Mouse (Mus musculus) adipocyte (in vitro differentiated cells): ENCODE measurements around the gene Tmem200b.

Source experiments
- DNase-seq: peaks from one replicate; pipeline ENCODE4 v3.0.0-alpha.2; 2016; ENCODE audit warnings: low spot score

Gene Tmem200b

DNA sequence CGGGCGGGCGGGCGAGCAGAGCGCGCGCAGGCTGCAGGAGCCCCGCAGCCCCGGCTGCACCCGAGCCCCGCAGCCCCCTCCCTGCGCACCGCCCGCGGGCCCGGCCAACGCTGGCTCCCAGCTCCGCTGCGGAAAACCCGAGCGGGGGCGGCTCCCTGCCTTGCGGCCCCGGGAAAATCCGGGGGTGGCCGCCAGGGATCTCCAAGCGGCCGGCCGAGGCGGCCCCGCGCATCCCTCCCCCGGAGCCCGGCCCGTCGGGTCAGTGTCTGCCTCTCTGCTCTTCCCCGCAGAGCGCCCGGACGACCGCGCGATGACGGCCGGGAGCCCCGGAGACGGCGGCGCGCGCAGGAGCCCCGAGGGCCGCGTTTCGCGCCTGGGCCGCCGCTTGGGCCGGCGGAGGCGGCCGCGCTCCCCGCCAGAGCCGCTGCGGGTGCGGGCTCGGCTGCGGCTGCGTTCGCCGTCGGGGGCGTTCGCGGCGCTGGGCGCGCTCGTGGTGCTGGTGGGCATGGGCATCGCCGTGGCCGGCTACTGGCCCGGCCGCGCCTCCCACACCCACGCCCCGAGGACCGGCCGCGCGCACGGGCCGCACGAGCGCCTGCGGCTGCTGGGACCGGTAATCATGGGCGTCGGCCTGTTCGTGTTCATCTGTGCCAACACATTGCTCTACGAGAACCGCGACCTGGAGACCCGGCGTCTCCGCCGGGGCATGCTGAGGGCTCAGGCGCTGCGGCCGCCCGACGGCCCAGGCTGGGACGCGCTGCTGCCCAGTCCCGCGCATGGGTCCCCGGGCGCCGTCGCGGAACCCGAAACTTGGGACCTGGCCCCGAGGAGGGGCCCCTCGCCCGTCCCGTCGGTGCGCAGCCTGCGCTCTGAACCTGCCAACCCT is at the start of gene Tmem200b:
Gene Tmem200b, plus strand, starts transcription at position 311 of the 886 bp plus-strand sequence.
- no peak for DNase-seq

DNA sequence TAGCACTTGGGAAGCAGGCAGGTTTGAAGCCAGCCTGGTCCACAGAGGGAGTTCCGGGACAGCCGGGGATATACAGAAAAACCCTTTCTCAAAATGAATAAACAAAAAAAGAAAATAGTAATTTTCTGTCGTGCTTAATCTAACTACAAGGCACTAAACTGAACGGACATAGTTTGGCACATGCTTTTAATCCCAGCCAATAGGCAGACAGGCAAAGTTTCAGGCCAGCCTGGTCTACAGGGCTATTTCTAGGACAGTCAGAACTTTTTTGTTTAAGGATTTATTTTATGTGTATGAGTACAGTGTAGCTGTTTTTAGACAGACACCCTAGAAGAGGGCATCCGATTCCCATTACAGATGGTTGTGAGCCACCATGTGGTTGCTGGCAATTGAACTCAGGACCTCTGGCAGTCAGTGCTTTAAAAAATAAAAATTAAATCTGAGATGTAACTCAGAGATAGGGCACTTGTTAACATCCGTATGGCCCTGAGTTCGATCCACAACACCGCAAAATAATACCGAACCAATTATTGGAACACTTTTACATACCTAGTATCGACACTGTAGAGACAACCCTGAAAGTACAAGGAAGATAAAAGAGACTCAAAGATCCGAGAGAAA is 48.8 kb upstream of the Tmem200b start:
- DNase-seq, result no peak

DNA sequence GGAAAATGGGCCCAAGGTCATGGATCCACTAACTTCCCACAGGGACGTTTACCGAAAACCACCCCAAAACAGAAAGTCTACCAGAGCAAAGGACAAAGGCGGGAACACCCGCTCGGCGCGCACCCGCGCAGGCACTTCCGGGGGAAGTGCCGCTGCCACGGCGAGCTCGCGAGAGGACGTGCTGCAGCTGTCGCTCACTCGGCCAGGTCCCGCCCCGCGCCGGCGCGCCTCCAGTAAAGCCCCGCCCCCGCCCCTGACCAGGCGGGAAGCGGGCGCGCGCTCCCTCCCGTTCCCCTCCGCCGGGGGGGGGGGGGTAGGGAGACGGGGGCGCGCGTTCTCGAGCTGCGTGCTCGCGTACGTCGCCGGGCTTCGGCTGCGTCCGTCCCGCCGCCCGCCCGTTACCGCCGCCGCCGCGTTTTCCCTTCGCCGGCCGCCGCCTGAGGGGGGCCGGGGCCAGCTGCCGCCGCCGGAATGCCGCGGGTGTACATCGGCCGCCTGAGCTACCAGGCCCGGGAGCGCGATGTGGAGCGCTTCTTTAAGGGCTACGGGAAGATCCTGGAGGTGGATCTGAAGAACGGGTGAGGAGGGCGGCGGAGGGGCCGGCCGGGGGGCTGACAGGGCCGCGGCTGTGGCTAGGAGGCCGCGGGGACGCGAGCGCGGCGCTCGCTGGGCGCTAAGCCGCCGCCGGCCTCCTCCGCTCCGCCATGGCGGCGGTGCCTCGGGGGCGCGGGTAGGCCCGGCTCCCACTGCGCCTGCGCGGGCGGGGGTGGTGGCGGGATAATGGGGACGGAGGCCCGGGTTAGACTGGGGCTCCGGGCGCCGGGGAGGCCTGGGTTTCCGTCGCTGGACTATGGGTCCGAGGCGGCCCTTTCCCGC is 48.0 kb upstream of the Tmem200b start, which contains the start of gene Srsf4:
Gene Srsf4, plus strand, starts transcription at position 325 of the 876 bp plus-strand sequence.
- peak; percentile 92 for DNase-seq

DNA sequence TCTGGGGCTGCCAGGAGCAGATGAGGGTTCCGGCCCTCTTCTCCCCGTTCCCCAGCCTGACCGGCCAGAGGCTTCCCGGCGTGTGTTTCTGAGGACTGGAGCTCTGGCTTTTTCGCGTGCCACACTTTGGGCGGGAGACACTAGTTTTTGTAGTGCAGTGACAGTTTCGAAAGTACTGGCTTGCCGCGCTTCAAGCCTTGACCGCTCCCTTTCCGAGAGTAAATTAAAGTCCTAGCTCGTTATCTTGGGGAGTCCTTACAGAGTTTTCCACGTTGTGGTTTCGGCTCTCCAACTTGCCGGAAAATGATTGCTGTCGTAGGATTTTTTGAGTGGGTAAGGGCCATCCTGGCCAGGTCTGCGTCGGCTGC is 47.4 kb upstream of the Tmem200b start:
- no peak for DNase-seq

DNA sequence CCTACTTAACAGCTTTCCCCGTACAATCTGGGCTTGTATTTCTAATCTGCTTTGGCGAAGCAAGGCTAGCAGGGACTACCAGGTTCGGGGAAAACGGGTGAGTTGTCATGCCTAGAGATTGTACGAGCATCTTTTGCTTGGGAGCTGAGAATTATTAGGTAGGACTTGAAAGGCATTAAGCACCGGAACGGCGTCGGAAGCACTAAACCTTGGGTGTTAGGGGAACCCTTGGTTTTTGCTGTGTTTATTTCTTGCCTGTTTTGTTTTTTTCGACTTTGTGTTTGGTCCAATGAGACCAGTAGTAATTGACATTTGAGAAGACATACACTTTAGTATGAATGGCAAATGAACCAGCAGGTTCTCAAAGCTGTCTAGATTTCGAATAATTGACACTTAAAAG is 47.0 kb upstream of the Tmem200b start:
- DNase-seq, result no peak

DNA sequence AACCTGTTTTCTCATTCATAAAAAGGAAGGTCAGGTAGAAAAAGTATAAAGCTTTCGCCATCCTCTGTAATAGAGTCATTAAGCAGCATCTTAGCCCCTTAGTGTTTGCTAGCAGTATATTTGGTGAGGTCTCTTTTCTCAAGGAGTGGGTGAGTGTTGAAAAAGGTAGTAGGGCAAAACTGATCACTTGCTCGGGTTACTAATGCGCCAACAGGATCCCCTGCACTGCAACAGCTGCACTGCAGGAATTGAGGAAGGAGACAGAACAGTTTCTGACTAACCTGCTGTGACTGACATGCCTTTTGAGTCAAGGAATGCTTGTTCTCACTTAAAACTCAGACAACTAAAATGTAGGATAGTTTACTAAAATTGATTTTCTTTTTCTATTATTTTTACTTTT is 46.3 kb upstream of the Tmem200b start:
- no peak for DNase-seq

DNA sequence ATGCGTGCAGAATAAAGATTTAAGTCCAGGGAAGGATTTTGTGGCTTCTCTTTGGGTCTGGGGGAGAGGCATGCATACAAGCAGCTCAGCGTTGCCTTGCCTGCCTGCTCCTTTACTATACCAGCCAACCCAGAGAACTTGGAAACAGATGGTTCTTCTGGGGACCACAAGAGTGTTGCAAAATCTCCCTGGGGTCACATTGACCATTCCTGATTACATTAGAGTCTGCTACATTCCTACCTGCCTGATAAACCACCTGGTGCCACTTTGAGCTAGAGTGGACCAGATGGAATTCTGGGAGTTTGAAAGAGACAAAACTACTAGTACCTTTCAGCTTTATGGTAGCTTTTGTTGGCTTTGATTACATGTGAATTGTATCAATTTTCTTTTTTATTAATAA is 44.7 kb upstream of the Tmem200b start:
- no peak for DNase-seq

DNA sequence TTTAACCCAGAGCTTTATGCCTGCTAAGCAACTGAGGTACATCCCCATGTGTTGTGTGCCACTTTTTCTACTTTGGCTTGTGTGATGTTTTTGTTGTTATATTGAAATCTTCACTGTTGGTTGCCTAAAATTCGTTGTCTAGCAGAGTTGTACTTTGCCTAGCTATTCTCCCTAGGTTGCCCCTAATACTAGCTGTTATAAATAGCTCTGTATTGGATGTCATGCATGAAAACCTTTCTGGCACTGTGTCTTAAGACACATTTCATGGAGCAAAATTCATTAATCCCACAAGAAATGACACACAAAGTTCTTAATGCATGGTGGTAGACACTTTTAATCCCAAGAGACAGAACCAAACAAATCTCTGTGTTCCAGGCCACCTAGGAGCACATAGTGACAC is 41.9 kb upstream of the Tmem200b start:
- no peak for DNase-seq

DNA sequence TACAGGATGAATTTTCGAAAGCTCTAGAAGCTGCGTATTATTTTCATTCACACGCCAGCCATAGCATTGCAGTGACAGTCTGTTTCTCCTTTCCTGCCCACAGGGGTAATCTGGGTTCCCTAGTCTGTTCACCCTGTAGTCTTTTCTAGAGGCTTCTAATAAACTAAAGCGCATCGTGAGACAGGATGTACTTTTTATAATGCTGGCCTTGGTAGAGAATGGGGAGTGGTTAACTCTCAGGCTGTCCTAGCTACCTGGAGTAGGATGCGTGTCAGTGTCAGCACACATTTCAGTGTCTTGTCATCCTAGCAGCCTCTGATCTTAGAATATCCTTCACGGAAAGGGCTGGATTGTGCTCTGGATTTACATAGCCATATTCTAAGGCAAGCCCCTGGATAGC is 40.3 kb upstream of the Tmem200b start:
- no peak for DNase-seq

DNA sequence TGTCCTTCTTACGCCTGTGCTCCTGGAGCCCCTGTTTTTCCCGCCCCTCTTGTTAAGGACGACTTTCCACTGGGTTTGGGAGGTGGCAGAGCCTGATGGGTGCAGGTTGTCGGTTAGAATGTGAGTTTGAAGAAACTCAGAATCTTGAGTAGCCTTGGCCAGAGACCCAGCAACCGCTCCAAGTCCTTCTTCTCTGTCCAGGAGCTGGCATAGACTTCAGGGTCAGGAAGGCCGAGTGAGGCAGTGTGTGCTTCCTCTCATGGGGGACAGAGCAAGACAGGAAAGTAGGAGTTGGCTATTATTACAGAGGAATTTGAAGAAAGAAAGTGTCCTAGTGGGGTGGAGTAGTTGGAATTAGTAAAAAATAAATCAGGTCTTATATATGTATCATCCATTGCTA is 38.0 kb upstream of the Tmem200b start:
- peak; percentile 36 for DNase-seq

DNA sequence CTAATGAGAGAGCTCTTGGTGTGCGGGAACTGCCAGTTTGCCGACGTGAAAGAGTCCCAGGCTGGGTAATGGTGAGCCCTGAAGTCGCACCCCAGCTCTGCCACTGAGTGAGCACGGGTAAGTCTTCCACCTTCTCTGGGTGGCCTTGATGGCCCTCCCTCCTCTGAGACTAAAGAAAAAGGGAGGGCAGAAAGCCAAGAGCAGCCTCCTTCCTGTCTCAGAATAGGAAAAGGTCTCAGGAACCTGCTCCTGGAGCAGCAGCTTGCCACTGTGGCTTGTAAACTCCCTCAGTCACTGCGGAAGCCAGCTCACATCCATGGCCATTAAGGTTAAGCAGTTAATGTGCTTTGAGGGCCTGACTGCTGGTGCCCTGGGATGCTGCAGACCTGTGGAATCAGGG is 36.2 kb upstream of the Tmem200b start:
- DNase-seq, result no peak

DNA sequence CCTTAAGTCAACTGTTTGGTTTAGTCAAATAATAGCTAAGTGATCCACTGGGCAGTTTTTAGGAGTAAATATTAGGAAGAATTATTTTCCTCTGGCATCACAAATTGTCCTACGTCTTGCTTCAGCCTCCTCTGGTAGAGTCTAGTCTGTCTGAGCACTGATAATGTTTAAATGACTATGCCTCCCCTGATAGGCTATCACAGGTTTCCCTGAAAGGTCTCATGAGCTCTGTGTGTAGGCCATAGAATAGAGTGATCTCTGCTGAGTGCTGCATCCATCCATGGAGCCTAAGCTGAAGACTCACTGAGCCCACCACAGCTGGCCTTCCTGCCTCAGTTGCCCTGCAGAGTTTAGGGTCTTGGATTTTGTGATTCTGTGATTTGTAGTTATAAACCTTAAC is 33.0 kb upstream of the Tmem200b start:
- no peak for DNase-seq

DNA sequence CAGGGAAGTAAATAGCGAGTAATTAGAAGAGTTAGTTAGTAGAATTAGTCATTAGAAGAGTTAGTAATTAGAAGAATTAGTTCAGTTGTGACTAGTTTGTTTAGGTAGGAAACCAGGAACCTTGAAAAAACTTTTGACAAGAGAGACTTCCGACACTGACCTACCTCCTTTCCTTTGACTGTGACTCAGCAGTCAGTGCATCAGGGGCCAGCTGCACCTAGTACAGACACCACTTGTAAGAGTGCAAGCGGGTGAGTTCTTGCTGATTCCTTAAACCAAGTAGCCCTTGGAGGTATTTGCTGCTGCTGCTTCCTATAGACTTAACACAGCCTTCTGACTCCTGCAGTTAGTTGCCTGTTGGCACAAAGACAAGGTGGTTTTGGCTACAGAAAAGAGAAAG is 30.9 kb upstream of the Tmem200b start:
- no peak for DNase-seq

DNA sequence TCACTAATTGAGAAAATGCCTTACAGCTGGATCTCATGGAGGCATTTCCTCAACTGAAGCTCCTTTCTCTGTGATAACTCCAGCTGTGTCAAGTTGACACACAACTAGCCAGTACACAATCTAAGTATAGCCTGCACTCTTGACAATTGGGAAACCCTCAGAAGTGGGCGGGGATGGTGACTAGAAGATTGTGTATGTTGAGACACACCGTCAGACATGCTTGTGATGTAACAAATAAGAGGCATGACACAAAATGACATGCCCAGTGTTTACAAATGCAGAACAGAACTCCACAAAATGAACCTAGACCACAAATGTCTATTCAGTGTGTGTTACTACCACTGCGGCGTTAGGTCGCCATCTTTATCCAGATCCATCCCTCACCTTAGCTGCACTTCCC is 24.5 kb upstream of the Tmem200b start:
- no peak for DNase-seq

DNA sequence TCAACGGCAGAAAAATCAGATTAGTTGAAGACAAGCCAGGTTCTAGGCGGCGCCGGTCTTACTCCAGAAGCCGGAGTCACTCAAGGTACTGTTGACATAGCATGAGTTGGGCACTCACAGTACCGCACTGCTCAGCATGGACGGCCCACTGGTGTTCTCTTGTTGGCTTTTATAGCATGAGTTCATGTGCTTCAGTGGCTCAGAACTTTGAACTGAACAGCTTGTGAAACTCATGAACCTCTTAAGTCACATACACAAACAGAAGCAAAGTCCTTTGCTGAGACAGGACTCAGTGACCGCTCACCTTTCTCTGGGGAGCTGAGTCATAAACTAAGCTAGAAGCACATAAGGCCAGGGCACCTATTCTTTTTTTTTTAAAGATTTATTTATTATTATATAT is 23.8 kb upstream of the Tmem200b start:
- no peak for DNase-seq

DNA sequence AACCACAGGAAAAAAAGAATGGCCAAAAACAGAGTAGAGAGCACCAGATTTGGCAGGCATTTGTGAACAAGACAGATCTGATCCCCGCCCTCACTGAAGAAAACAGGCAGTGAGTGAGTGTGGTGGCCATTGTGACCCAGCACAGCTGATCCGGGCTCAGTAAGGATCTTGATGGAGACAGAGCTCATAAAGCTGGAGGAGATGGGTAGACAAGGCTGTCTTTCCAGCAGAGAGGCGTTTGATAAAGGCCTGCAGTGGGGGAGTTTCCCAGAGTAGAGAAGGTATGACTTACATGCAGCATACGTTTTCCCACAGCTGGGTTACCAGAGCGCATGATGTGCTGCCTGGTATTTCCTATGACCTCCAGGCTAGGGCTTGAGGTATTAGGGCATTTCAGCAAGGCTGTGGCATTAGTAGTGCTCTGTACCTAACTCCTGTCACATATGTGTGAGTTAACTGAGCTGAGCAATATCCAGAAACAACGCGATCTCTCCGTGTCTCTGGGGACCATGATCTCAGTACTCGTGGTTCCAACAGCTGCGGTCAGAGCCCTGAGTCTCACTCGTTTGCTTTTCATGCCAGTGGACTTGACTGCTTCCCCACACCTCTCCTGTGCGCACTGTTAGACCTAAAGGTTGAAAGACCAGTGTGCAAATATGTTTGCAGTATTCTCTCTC is 22.9 kb upstream of the Tmem200b start:
- DNase-seq, result no peak

DNA sequence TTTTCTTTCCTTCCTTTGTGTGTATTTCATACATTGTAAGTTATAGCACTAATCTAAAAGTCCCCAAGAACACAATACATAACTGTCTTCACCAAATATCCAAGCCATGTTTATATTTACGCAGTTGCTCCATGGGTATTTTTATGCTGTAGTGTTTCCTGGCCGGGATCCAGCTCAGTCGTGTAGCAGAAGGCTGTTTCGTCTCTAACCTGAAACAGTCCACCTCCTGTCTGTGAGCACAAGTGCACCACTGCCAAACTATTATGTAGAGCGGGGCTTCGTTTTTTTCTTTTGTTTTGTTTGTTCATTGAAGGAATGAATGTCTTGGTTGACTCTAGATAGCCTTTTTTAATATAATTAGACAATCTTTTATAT is 22.4 kb upstream of the Tmem200b start:
- DNase-seq, result no peak

DNA sequence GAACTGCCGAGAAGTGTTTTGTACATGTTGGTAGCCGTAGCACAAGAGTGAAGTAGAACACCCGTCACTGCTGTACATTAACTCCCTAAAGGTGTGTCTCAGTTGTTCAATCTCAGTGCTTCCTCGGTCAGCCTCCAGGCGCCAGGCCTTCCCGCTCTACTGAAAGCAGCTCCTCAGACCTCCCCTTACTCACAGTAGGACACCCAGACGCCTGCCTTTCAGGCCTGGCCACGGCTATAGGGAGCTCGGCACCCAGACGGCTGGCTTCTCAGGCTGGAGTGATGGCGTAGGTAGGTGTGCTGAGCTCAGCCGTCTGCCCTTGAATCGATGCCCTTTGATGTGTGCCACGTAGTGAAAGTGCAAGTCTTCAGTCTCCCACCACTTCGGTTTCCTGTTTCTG is 20.5 kb upstream of the Tmem200b start:
- no peak for DNase-seq

DNA sequence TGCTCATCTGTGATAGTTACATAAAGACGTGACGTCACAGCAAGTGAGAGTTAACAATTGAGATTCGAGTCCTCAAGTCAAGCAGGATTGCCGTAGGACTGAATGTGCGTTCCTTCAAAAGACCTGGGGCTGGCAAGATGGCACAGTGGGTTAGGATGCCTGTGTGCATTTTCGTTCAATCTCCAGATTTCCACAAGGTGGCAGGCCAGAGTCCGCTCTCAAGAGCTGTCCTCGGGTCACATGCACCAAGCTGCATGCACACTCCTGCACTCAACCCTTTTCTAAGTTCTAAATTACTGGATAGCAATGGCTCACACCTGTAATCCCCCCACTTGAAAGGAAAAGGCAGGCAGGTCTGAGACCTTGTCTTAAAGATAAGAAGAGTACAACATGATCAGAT is 17.1 kb upstream of the Tmem200b start:
- DNase-seq, result peak; percentile 32

DNA sequence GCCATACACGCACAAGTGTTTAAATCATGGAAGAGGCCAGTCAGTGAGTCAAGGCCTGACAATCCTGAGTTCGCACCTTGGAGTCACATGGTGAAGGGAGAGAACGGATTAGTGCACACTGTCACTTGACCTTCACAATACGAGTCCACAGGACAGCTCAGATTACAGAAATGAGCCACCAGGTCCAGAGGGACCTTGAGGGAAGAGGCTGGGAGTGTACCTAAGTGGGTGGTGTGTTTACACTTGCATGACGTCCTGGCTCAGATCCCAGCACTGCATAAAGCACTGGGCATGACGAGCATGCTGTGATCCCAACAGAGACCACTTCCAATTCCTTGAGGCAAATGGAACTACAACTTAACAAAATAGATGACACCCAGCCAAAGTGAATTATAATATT is 15.1 kb upstream of the Tmem200b start:
- no peak for DNase-seq

DNA sequence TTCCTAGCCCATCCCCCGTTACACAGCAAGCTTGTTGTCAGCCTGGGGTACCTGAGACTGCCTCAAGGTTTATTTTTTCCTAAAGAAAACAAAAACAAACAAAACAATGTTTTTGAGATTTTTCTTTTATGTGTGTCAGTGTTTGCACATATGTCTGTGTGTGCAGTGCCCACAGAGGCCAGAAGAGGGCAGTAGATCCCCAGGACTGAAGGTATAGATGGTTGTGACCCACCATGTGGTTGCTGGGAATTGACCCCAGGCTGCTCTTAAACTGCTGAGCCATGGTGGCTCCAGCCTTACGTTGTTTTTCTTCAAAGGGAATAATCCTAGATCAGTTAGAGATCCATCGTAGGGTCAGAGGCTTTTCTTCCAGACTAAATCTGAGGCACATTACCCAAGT is 13.7 kb upstream of the Tmem200b start:
- no peak for DNase-seq
